18 mouse cellular contexts compared by ENCODE assay signal in the genomic region with DNA sequence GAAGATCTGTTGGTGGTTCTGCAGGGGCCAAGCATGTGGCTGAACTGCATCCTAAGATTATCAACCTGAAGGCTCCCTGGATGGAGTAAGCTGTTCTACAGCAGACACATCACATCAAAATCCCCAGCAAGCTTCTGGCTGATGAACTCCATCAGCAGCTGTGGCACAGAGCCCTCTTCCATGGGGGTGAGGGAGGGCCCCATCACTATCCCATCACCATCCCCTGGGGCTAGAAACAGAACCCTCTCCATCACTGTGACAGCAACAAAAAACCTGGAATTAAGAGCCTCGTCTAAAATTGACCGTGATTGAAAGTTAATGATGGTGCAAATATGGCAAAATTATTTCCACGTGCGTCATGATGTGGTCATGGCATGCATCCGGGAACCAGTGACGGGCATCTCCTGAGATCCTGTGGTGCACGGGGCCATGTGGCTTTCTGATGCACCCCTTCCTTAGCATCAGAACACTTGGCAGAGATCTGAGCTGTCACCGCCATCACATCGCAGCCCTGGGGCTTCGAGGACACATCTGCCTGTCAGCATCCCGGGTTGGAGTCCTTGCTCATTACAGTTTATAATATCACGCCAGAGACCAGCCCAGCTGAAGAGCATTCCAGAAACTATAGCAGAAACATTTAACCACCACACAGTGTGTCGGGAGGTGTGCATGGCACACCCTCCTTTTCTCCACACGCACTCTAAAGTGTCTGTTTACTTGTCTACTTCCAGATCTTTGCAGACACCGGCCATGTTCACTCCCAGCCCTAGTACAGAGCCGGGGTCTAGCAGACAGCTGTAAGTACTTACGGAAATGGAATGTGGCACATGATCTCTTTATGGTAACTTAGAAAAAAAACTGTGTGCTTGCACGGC. TPM values are rescaled to one million over a fixed set of nuclear protein-coding genes. Genes with fewer than 3 reads are reported as not detected.
DNase-seq lines count a peak whose midpoint lies in the region; ATAC-seq lines count a peak whose summit lies in the region.
"Had no signal": no experiment of that assay in that cellular context is flagged by ENCODE, and none has a peak within 500 bp of the region (broad histone marks: within the 10 kb centered on the region; RNA-seq: fewer than 3 reads in every experiment).

No protein-coding gene starts in this region.

- no peak overlapping the region for H3K9ac ChIP-seq in hindbrain, embryonic 12.5 days
- H3K9ac ChIP-seq in forebrain, embryonic 12.5 days = no peak overlapping the region
- H3K9ac ChIP-seq: liver, postnatal 0 days had no signal

- DNase-seq in hindbrain, embryonic 10.5 days (ENCODE audit: low spot score) = no peak
- peak; percentile 81 for DNase-seq in 3T3-L1 (ENCODE audit: low read depth, low spot score)
- peak; percentile 49 for DNase-seq in embryonic facial prominence, embryonic 10.5 days (ENCODE audit: low spot score)
- DNase-seq in limb, embryonic 10.5 days (ENCODE audit: low spot score) = peak; percentile 37
- no peak for DNase-seq in gastrocnemius, postnatal 25 days
- no peak for DNase-seq in adrenal gland, adult 18-20 months (ENCODE audit: low spot score in 2 of 2)
- DNase-seq: adrenal gland, postnatal 14 days; cerebellum, adult 11-12 months; kidney, adult 9 months; liver, postnatal 0 days; right cerebral cortex, postnatal 4 days had no signal

- 62% methylated on average over 18 of the region's 18 CpGs for WGBS in hindbrain, embryonic 12.5 days
- 74% methylated on average over 18 of the region's 18 CpGs for WGBS in hindbrain, embryonic 10.5 days
- WGBS in embryonic facial prominence, embryonic 10.5 days = 61% methylated on average over 18 of the region's 18 CpGs
- 67% methylated on average over 18 of the region's 18 CpGs for WGBS in limb, embryonic 10.5 days
- WGBS in forebrain, embryonic 12.5 days = 78% methylated on average over 18 of the region's 18 CpGs

- no peak overlapping the region for H3K4me2 ChIP-seq in hindbrain, embryonic 12.5 days (replicated peaks)
- no peak overlapping the region for H3K4me2 ChIP-seq in forebrain, embryonic 12.5 days

- no peaks in the 10 kb centered on the region for H3K9me3 ChIP-seq in hindbrain, embryonic 12.5 days (replicated peaks)
- H3K9me3 ChIP-seq in hindbrain, embryonic 10.5 days = no peaks in the 10 kb centered on the region
- H3K9me3 ChIP-seq in embryonic facial prominence, embryonic 10.5 days = no peaks in the 10 kb centered on the region
- no peaks in the 10 kb centered on the region for H3K9me3 ChIP-seq in limb, embryonic 10.5 days (replicated peaks)
- H3K9me3 ChIP-seq in forebrain, embryonic 12.5 days = no peaks in the 10 kb centered on the region

- no peaks in the 10 kb centered on the region for H3K27me3 ChIP-seq in hindbrain, embryonic 12.5 days
- no peaks in the 10 kb centered on the region for H3K27me3 ChIP-seq in hindbrain, embryonic 10.5 days (ENCODE audit: insufficient read depth, poor library complexity, severe bottlenecking)
- H3K27me3 ChIP-seq in embryonic facial prominence, embryonic 10.5 days (replicated peaks; ENCODE audit: low read depth, poor library complexity, severe bottlenecking) = no peaks in the 10 kb centered on the region
- H3K27me3 ChIP-seq in limb, embryonic 10.5 days (ENCODE audit: low read depth, poor library complexity, severe bottlenecking) = no peaks in the 10 kb centered on the region
- no peaks in the 10 kb centered on the region for H3K27me3 ChIP-seq in forebrain, embryonic 12.5 days

- peaks cover 26% of the 10 kb centered on the region for H3K4me1 ChIP-seq in hindbrain, embryonic 12.5 days
- peaks cover 17% of the 10 kb centered on the region for H3K4me1 ChIP-seq in hindbrain, embryonic 10.5 days (replicated peaks)
- peaks cover 36% of the 10 kb centered on the region for H3K4me1 ChIP-seq in embryonic facial prominence, embryonic 10.5 days
- peaks cover 24% of the 10 kb centered on the region for H3K4me1 ChIP-seq in limb, embryonic 10.5 days
- H3K4me1 ChIP-seq in forebrain, embryonic 12.5 days = peaks cover 15% of the 10 kb centered on the region

- ATAC-seq in hindbrain, embryonic 12.5 days (ENCODE audit: low FRiP score) = no peak; the same call in 1 of the 2 replicates
- ATAC-seq in forebrain, embryonic 12.5 days (ENCODE audit: low FRiP score) = no peak
- ATAC-seq: liver, postnatal 0 days had no signal

- no peak overlapping the region for H3K4me3 ChIP-seq in hindbrain, embryonic 12.5 days
- H3K4me3 ChIP-seq in hindbrain, embryonic 10.5 days = no peak overlapping the region
- no peak overlapping the region for H3K4me3 ChIP-seq in embryonic facial prominence, embryonic 10.5 days
- no peak overlapping the region for H3K4me3 ChIP-seq in limb, embryonic 10.5 days
- no peak overlapping the region for H3K4me3 ChIP-seq in forebrain, embryonic 12.5 days (replicated peaks)

- H3K36me3 ChIP-seq in hindbrain, embryonic 12.5 days = no peaks in the 10 kb centered on the region
- no peaks in the 10 kb centered on the region for H3K36me3 ChIP-seq in hindbrain, embryonic 10.5 days
- H3K36me3 ChIP-seq in embryonic facial prominence, embryonic 10.5 days (replicated peaks) = no peaks in the 10 kb centered on the region
- H3K36me3 ChIP-seq in limb, embryonic 10.5 days = no peaks in the 10 kb centered on the region
- no peaks in the 10 kb centered on the region for H3K36me3 ChIP-seq in forebrain, embryonic 12.5 days (replicated peaks)

- H3K27ac ChIP-seq in hindbrain, embryonic 12.5 days = 0 out of 2 replicates have a peak overlapping the region, but pooled peaks have one; percentile 12
- H3K27ac ChIP-seq in hindbrain, embryonic 10.5 days = no peak overlapping the region
- peak overlapping the region; percentile 20; the same call in 1 of the 2 replicates for H3K27ac ChIP-seq in embryonic facial prominence, embryonic 10.5 days (replicated peaks)
- 0 out of 2 replicates have a peak overlapping the region, but pooled peaks have one; percentile 6 for H3K27ac ChIP-seq in limb, embryonic 10.5 days
- H3K27ac ChIP-seq in forebrain, embryonic 12.5 days = no peak overlapping the region

RNA-seq across cellular contexts. Expression of gene Psapl1, which starts 51.1 kb away (rescaled TPM):
- polyA plus RNA-seq in hindbrain, embryonic 12.5 days (2016; fragmentation: Nextera tagmentation; extraction: Ambion mirVana) = 0.08 TPM in 1 of 2 replicates, not detected in the other
- polyA plus RNA-seq in hindbrain, embryonic 10.5 days (2016; fragmentation: Nextera tagmentation; extraction: Ambion mirVana) = not detected in 2 replicates
- polyA plus RNA-seq in embryonic facial prominence, embryonic 10.5 days (2016; fragmentation: Nextera tagmentation; extraction: Ambion mirVana) = 0.05 and 0.07 TPM in 2 replicates
- polyA plus RNA-seq in limb, embryonic 10.5 days (2016; fragmentation: Nextera tagmentation; extraction: Ambion mirVana) = 0.05 TPM in 1 of 2 replicates, not detected in the other
- not detected for total RNA-seq in gastrocnemius, postnatal 25 days (2021)
- 0.09 TPM in 1 of 2 replicates, not detected in the other for polyA plus RNA-seq in forebrain, embryonic 12.5 days (2016; fragmentation: Nextera tagmentation; extraction: Ambion mirVana)
- total RNA-seq in adrenal gland, adult 18-20 months (2021) = not detected
- total RNA-seq: adrenal gland, postnatal 14 days; CH12.LX; heart, adult 8-10 months; layer of hippocampus, adult 8-10 months; left cerebral cortex, postnatal 10 days had no signal
- polyA plus RNA-seq: liver, postnatal 0 days; midbrain, postnatal 0 days had no signal

Comparison
In these comparisons a context has a peak if more than half of its experiments do, and no peak if none do; other contexts are left out.
1. H3K27ac ChIP-seq: peak in hindbrain, embryonic 12.5 days (single experiment), embryonic facial prominence, embryonic 10.5 days (single experiment) and limb, embryonic 10.5 days (single experiment); none in hindbrain, embryonic 10.5 days (single experiment) and forebrain, embryonic 12.5 days (single experiment).
2. DNase-seq: peak in 3T3-L1 (single experiment), embryonic facial prominence, embryonic 10.5 days (single experiment) and limb, embryonic 10.5 days (single experiment); none in hindbrain, embryonic 10.5 days (single experiment), gastrocnemius, postnatal 25 days (single experiment) and adrenal gland, adult 18-20 months (0 of 2).